Mouse (Mus musculus) kidney, adult 9 months (tissue): ENCODE measurements around the gene 4930503B20Rik.

Experiments
- DNase-seq: peaks from one replicate; pipeline ENCODE4 v3.0.0; 2022

Gene 4930503B20Rik

DNA sequence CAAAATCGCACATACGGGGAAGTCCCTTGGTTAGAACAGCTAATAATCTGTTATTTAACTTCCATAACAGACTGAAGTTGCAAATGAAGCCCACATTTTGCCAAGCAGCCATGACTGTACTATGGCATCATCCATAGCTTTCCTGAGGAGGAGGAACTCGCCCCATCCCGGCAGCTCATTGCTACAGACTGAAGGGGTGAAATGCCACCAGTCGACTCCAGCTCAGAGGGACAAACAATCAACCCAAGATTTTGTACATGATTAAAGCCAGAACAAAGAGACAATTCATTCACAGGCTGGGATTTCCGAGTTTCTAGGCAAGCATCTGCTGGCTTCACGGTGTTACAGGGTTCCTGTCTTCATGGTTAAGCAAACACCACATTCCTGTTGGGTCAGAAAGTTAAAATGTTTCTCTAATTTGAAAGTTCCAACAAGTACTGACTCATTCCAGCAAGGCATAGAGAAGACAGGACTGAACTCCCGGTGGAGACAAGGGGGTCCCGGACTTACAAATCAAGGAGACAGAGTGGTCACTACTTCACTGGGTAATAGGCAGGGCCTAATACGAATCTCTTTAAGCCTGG lies 1.7 kb downstream of the 4930503B20Rik start:
- DNase-seq, result no peak

DNA sequence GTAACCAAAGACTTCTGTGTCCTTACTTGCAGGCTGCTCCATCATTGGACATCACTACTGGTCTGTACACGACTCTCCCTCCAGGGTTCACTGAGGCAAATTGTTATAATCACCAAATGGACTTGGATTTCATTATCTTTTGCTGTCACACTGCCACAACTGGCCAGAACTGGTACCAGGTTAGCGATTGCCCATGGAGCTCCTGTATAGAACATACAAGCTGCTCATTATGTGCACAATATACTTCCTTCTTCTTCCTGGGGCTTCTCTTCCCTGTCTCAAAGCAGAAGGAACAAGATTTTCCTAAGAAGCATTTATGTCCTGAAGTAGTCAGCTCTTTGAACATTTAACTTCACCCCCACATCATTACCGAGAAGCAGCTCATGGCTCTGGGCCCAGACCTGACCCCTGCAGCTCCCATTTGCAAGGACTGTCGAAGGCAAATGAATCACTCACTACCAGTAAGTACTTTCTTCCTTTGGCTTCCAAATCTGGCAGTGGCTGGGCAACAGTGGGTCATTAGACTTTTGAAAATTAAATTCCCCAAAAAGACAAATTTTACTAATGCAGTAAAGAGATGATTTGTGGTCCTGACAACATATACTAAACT lies 9.2 kb downstream of the 4930503B20Rik start:
- no peak for DNase-seq

DNA sequence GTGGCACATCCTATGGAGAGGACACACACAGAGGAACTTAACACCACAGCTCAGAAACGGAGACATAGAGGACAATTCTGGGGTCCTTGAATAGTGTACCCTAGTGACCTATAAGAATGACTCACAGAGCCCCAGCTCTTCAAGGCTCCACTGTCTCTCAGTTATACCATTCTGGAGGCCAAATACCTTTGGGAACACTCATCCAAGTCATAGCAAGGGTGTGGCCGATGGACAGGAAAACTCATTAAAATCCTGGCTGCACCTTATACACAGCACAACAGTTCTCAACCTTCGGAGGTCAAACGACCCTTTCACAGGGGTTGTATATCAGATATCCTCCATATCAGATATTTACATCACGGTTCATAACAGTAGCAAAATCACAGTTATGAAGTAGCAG lies 18.6 kb downstream of the 4930503B20Rik start:
- no peak for DNase-seq

DNA sequence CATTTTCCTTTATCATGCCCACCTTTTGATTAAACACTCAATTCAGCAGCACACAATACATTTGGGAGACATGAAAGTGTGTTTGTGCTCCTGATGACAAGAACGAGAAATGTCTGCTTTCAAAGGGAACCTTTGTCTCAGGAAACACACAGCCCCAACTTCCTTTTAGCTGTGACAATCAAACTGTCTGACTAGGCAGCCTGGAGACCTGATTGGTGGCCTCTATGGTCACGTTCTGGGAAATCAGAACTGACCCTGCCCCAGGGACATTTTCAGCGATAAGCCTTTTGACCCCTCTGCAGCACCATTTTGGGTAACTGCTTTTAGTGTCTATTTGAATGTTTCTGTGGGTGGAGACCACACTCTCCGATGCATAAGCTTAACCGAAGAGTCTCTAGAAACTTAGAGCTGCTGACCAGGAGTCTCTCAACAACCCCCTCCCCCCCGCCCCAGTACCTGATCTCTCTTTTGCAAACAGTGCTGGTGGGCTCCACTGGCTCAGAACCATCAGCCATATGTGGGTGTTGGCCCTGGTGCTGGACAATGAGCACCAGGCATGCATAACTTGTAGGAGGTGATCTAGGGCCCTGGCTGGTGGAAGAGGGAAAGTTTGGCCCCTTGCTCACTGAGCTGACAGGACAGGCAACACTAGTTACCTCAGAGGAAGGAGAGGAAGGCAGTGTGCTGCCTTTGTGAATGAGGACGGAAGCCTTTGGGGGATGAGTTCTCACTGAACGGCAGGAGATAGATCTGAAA lies 22.7 kb downstream of the 4930503B20Rik start:
- DNase-seq, result no peak

DNA sequence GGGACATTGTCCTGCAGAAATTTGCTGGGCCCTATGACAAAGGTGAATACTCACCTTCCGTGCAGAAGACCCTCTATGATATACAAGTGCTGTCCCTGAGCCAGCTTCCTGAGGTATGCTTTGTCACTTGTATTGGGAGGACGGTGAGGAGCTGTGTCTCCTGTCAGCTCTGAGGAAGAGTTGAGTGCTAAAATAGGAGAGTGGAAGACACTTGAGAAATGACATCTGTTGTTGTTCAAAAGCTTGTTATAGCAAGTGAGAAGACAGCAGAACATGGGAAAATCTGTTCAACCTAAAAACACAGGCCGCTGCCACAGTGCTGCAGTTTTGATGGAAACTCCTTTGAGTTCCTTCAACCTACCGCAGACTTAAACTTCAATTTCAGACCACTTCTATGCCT lies 25.4 kb downstream of the 4930503B20Rik start:
- no peak for DNase-seq

DNA sequence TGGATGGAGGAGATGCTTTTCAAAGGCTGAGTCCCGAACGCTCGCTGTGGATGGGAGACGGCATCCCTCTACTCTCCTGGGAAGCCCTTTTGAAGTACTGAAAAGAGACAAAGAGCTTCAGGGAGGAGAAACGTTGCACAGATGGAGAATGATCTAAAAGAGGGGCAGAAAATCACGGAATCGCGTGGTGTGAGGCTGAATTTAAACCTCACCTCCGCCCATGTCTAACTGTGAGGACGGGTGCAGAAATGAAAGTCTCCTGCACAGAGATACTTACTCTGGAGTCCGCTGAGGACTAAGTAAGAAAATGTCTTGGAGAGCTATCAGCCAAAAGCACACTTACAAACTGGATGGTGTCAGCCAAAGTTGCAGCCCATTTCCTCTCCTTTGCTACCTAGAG lies 29.2 kb downstream of the 4930503B20Rik start:
- no peak for DNase-seq

DNA sequence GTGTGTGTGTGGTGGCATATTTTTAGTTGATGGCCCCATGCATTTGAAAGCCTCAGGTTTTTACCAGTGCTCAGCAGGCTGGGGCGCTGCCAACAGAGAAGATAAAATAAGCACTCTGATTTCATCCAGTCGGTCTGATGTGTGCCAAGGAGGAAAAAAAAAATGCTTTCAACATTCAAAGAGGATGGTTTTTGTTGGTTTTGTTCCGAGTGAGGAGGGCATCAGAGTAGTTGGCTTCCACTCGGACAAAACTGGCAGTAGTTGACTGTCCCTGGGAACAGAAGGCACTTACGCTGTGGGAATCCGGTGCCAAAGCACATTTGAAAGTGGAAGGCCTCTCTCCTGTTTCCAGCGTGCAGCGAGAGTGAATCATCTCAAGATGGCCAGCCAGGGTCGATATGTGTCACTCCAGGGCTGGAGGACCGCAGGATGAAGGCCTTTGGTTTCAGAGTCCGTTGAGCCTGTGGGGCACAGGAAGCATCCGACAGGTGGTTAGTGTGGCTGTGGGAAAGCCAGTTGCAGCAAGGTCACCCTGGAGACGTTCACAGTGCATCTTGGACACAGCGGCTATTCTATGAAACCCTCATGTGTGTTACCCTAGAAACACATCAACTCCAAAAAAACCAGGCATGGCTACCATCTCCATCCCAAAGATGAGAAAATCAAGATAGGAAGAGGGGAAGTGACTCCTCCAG lies 30.4 kb downstream of the 4930503B20Rik start:
- DNase-seq, result no peak

DNA sequence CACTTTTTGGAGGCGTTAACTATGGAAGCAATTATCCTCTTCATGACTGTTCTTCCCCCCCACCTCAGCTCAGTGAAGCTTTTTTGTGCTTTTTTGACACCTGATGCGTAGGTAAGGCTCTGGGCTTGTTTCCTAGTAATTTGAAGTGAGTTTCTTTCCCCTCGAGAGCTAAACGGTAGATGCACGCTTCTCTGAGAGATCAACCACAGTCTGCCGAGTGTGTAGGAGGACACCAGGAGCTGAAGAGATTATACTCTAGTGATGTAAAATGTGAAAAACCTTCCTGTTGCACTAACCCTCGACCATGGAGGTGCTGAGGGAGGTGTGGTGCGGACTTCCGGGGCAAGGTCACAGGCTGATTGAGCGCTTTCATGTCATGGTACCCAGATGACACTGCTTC lies 31.0 kb downstream of the 4930503B20Rik start:
- DNase-seq, result no peak

DNA sequence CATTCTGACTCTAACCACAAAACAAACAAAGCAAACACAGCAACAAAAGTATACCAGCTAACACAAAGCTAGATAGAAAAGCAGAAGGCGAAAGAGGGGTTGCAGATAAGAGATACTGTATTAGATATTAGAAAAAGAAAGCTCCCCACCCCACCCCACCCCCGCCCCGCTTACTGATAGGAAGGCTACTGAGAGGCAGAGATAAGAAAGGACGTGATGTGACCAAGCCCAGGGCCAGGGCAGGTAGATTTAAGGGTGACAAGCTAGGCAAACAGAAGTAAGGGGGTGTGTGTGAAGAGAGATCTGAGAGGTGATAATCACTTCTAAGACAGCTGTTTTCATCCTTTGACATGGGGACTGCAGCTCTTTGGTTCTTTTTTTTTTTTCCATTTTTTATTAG lies 32.8 kb downstream of the 4930503B20Rik start:
- DNase-seq, result no peak

DNA sequence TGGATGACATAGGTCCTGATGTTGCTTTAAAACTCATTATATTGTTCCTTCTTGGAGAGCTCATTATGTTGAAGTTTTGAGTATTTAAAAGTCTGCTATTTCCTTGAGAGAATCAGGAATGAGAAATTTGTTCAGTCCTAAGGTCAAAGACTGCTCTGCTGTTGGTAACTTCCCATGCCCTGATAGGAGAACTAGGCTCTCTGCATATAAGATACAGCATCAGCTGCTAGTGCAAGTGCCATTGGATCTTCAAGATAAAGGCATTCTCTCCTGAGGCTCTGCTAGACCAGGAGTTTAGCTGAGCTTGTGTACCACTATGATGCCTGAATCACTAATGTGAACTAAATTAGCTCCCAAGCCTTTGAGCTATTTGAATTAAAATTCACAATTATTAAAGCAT lies 33.2 kb downstream of the 4930503B20Rik start:
- no peak for DNase-seq

DNA sequence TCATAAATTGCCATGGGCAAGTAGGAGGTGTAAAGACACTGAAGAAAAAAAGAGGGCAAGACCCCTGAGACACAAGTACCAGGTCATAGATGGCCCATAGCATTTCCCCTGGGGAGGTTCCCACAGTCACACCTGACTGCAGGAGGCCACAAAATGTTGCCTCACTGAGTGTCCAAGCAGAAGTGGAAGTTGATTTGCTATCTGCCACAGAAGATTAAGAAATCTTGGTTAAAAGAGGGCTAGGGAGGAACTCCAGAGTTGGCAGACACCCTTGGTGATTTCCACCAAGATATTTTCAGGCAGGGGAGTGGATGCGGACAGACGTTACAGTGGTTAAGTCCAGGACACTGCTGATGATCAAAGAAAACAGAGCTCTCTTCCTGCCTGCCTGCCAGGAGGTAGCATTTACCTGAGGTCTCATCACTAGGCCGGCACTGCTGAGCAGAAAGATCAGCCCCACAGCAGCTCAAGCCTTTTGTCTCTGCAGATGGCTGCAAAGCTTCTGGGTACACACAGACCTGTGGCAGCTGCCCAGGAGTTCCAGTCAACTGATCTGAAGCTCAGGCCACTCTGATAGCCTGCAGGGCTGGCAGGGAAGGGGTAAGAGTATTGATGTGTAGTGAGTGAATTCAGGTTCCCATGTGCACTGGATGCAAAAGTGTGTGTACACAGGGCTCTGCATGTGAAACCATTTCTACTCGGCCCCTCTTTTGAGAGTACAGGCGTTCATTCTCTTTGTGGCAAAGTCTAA lies 34.4 kb downstream of the 4930503B20Rik start:
- DNase-seq, result no peak

DNA sequence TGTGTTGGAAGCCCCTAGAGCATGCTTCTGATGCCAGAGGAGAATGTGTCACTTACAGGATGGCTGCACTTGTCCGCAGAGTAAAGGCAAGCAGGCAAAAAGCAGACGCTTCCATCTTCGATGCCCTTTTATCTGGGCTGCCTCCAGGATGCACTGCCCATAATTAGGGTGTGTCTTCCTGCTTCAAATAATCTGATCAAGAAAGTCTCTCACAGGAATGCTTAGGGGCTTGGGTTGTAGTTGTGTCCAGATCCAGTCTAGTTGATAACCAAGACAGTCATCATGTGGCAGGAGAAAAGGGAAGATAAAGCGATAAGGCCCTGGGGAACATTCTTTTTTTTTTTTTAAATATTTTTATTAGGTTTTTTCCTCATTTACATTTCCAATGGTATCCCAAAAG lies 35.6 kb downstream of the 4930503B20Rik start, which contains the start of gene Dnase2b:
TSS of gene Dnase2b (minus strand) at position 101 of the 400 bp plus-strand sequence.
- no peak for DNase-seq

DNA sequence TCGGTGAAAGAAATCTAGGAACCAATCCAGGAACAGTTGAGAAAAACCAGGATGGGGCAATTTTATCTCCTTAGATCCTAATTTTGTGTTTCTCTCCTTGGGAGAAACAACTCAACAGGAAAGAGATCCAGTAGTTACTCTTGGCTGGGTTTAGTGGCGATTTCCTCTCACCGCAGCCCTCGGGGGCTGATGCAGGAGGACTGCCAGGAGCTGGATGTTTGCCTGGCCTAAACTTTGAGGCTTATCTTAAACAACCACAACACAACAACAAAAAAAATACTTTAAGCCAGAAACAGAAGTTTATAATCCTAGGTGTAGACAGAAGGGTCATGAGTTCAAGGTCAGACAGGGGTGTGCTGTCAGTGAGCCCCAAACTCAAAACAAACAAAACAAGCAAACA lies 39.3 kb downstream of the 4930503B20Rik start:
- DNase-seq, result no peak

DNA sequence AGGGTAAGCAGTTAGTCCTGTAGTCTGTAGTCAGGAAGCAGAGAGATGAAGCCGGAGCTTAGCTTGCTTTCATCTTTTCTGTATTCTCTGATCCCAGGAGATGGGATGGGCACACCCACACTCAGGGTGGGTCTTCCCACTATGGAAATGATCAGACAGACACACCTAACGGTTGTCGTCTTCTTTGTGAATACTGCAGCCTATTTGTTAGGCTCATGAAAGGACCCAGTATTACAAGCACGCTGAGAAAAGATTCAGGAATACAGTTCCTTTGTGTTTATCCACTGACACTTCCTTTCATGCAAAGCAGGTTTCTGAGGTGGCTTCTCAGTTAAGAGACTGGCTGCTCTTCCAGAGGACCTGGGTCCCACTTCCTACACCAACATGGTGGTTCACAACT lies 39.9 kb downstream of the 4930503B20Rik start:
- no peak for DNase-seq

DNA sequence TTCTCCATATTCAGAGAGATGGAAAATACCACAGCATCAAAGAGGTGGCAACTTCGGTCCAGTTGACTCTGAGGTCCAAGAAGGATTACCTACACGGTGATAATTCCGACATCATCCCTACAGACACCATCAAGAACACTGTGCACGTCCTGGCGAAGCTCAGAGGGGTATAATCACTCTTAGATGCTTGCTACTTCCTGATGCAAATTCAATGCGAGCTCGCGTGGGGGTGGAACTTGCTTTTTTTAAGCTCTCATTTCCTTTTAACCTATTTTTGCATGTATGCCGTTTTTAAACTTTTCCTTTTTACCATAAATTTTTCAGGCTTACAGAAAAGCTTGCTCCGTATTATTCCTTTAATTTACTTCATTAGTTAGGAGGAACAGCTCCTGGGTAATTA lies 40.8 kb downstream of the 4930503B20Rik start:
- no peak for DNase-seq

DNA sequence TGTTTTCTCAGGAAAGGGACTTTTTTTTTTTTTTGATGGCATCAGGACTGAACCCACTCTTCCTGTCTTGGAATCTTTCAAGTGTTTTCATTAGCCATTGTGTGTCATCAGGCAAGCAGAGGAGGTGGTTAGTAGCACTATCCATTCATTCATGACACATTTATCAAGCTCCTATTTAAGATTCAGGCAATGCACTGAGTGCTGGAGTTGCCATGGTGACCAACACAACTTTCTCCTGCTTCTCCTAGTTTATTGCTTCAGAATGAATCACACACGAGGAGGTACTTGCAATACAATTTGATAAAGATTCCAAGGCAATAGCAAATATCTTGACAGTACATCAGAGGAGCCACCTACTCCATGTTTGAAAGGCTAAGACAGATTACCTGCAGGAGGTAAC lies 43.7 kb downstream of the 4930503B20Rik start:
- DNase-seq, result no peak

DNA sequence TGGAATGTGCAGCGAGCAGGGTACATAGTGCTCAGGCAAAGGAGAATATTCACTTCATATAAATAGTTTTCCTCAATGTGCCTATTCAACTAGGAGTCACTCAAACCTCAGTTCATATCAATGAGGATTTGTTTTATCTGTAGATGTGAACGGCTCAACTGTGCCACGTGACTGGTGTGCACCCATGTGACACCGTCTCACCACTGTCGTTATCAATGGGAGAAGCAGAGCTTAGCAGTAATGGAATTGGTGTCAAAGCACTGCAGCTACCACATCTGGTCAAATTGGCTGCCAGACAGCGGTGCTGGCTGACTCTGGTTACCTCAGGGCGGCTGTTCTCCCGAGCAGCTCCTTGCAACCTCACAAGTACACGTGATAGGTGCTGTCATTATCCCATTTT lies 46.5 kb downstream of the 4930503B20Rik start:
- DNase-seq, result no peak

DNA sequence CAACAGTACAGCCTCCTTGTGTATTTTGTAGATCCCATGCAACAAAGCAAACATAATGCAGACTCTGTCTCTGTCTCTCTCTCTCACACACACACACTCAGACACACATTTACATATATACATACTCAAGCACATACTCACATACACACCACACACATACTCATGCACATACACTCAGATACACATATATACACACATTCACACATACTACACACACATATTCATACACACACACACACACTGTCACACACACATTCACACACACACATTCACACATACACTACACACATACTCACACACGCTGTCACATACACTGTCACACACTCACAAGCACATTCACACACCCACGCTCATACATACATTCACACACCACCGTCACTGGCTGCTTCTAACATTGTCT lies 48.6 kb downstream of the 4930503B20Rik start:
- no peak for DNase-seq

DNA sequence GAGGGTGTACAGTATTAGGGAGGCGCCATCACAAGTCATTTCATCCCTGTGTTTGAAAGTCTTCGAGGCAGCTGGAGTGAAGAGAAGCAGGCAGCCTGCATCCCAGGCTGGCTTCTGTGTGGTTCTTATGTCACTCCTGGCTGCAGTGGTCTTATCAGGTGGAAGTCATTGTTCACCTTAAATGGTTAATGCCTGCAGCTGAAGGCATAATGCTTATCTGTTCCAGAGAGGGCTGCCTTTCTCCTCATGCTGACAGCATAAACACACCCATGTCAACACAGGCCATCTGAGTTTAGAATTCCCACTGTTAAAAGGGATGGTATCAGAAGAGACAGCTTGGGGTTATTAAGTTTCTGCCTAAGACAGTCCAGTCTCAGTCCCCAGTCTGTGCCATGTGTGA lies 49.9 kb downstream of the 4930503B20Rik start:
- no peak for DNase-seq

DNA sequence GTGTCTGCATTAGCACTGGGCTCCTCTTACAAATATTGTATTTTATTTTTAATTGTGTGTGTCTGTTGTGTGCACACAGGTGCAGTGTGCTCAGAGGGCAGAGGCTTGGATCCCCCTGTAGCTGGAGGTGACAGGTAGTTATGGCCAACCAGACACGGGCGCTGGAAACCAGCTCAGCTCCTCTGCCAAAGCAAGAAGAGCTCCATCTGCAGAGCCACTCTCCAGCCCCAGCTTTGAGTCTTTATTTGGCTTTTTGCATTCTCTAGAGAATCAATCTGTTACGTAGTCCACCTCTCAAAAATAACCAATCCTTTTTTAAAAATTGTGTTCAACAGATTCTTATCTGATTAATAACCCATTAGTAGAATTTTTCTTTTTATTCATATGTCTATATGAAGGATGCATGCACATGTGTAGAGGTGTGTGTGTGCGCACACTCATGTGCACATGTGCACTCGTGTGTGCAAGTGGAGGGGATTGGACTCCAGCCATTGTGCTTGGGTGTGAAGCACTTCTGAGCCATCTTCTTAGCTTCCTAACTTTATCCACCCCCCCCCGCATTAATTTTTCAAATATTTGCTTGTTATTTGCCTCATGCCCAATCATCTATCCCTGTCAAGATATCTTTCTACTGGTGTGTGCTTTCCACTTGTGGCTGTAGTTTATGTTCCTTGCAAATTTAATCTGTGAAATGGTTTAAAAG lies 51.8 kb downstream of the 4930503B20Rik start:
- DNase-seq, result no peak

DNA sequence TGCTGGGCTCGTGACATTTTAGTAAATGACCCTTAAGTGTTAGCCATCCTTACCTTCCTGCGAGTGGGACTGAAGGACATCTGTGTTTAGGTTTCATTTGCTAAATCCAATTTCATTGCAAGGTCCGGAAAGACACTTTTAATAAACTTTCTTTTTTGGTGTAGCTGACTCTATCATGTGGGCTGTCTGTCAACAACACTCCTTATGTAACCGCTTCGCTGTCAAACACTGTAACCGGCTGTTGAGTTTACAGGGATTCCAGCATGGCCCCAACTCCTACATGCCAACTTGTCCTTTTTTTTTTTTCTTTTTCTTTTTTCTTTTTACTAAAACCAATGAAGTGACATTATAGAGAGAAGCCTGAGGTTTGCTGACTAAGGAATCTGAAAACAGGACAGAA lies 52.7 kb downstream of the 4930503B20Rik start:
- DNase-seq, result no peak

DNA sequence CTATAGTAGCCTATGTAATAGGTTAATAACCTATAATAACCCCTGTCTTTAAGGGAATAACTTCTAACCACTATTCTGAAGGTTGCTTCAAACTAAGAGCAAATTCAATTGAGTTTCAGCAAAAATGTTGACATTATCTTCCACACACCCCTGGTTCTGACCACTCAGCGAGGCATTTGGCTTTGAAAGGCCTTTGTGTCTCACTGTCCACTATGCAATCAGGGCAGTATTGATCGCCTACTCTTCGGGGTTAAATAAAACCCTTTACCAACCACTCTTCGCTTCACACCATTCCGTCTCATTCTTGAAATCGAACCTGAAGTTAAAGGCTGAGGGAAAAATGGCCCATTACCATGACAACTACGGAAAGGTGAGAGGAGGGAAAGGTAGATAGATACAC lies 54.3 kb downstream of the 4930503B20Rik start:
- DNase-seq, result no peak
